Mouse (Mus musculus) intestine, embryonic 15.5 days (tissue): ENCODE results near the gene Dip2b. TPM values are rescaled to one million over a fixed set of nuclear protein-coding genes. Genes with fewer than 3 reads are reported as not detected.
A peak's percentile ranks its signal among the peaks of the same experiment; 100 is the strongest.

ENCODE experiments used
- ATAC-seq: fragments of 200-750 bp; cut with Nextera tagmentation; 2 replicates; pipeline ENCODE4 v1.8.0; 2017; ENCODE audit warnings: moderate TSS enrichment, moderate library complexity
- H3K27ac ChIP-seq: fragments of 300-500 bp; sonication (generic); 2 replicates; pipeline ENCODE4 v1.5.1; 2015; ENCODE audit warnings: mild to moderate bottlenecking, inconsistent platforms
- H3K27me3 ChIP-seq: fragments of 300-500 bp; sonication (generic); replicated peaks from 2 replicates; pipeline ENCODE4 v1.6.1; 2015; ENCODE audit warnings: inconsistent platforms
- H3K36me3 ChIP-seq: fragments of 300-500 bp; sonication (generic); 2 replicates; pipeline ENCODE4 v1.6.1; 2015; ENCODE audit warnings: inconsistent platforms
- H3K4me1 ChIP-seq: fragments of 300-500 bp; sonication (generic); replicated peaks from 2 replicates; pipeline ENCODE4 v1.6.1; 2015; ENCODE audit warnings: inconsistent platforms
- H3K4me2 ChIP-seq: fragments of 300-500 bp; sonication (generic); replicated peaks from 2 replicates; pipeline ENCODE4 v1.6.1; 2015; ENCODE audit warnings: mild to moderate bottlenecking, inconsistent platforms
- H3K4me3 ChIP-seq: fragments of 300-500 bp; sonication (generic); replicated peaks from 2 replicates; pipeline ENCODE4 v1.5.1; 2015; ENCODE audit warnings: inconsistent platforms
- H3K9ac ChIP-seq: fragments of 300-500 bp; sonication (generic); 2 replicates; pipeline ENCODE4 v1.6.1; 2015; ENCODE audit warnings: inconsistent platforms
- H3K9me3 ChIP-seq: fragments of 300-500 bp; sonication (generic); 2 replicates; pipeline ENCODE4 v1.6.1; 2016; ENCODE audit warnings: inconsistent platforms
- WGBS: fragments of 180-500 bp; shearing (Covaris S2); methylation state at CpG from one replicate; pipeline ENCODE4 v1.1.7; 2015; 5-methylcytosine and 5-hydroxymethylcytosine counted together
- polyA plus RNA-seq: library from polyadenylated mRNA; unstranded; fragments of >200 nt; fragmentation: Nextera tagmentation; extraction: Ambion mirVana; gene quantifications from 2 replicates; pipeline ENCODE4 v1.2.1, GENCODE M21; 2015

The Dip2b gene
- polyA plus RNA-seq, 1 experiment from 2014 or later = 7.6 TPM

DNA sequence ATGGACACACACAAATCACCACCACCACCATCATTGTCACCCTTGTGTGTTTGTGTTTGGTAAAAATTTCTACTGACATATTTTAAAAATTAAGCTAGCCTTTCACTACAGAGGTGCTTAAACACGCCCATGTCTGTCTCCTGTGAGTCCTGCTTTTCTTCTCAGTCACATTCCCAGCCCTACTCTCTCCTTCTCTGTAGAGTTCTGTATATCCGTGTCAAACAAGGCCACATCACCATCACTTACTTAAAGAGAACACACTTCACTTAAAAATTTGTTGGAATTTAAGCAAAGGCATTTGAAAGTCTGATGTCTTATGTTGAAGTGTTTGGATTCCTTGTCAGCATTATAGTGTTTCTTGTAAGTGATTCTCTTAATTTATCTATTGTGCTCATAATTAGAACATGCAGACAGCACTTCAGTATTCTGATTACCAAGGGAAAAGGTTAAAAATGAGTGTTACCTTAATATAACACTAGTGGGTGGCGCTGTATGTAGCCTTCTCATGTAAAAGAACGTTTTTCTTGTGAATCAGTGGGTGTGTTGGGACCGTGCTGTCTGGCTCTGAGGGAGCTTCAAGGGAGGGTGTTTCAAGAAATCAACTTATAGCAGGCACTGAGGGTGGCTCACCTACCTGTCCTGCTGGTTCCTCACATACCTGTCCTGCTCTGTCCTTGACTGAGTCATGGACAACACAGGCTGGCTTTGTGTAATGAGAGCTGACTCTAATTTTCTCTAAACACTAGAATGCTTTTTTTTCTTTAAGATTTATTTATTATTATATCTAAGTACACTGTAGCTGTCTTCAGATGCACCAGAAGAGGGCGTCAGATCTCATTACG lies 58.3 kb downstream of the Dip2b start:
- 71% methylated on average over 7 of the region's 7 CpGs for WGBS
- Histone ChIP-seq H3K4me2 (no peak overlapping the region), H3K27me3 (no peaks in the 10 kb centered on the region), H3K4me1 (peaks cover 7% of the 10 kb centered on the region; the same call in 1 of the 2 replicates), H3K9ac (no peak overlapping the region), H3K27ac (no peak overlapping the region), H3K4me3 (no peak overlapping the region), H3K36me3 (no peaks in the 10 kb centered on the region), H3K9me3 (no peaks in the 10 kb centered on the region)
- ATAC-seq = no peak

DNA sequence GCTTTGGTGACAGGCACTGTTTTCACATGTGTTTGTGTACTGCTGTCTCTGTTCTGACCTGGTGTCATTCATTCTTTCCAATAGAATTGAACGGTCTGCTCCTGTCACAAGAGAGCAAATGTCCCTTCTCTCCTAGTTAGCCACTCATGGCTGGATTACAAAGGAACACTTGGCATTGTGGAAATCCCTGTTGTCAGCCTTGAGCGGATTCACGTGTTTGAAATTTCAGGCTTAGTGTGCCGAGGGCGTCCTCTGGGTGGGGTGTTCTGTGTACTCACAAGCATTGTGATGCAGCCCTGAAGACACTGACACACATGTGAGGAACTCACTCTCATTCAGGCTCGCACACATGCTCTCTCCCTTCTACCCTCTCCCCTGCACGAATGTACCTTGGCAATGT lies 61.9 kb downstream of the Dip2b start:
- no peak overlapping the region for H3K27ac ChIP-seq
- no peak overlapping the region for H3K9ac ChIP-seq
- no peaks in the 10 kb centered on the region for H3K36me3 ChIP-seq
- H3K9me3 ChIP-seq = no peaks in the 10 kb centered on the region
- H3K27me3 ChIP-seq = no peaks in the 10 kb centered on the region
- no peak overlapping the region for H3K4me2 ChIP-seq
- no peak for ATAC-seq
- H3K4me3 ChIP-seq = no peak overlapping the region
- 85% methylated on average over 7 of the region's 7 CpGs for WGBS
- H3K4me1 ChIP-seq = 0 out of 2 replicates have a peak, but pooled peaks cover 5% of the 10 kb centered on the region

DNA sequence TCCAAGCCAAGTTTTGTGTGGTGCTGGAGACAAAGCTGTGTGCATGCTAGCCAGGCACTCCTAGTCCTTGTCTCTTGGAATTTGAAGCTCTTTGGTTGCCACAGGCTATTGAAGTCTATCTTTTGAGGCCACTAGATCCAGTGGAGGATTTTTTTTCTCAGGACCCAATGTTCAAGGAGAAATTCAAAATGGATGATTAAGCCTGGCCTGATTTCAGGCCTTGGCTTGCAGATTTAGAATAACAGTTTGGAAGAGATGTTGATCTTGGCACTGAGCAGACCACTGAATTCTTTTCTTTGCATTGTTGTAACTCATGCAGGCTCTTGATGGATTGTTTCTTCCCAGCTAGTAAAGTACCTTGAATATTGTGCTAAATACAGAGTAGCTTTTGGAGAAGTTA lies 62.7 kb downstream of the Dip2b start:
- Histone ChIP-seq H3K4me2 (no peak overlapping the region), H3K4me1 (0 out of 2 replicates have a peak, but pooled peaks cover 5% of the 10 kb centered on the region), H3K4me3 (no peak overlapping the region), H3K27ac (no peak overlapping the region), H3K9me3 (no peaks in the 10 kb centered on the region), H3K27me3 (no peaks in the 10 kb centered on the region), H3K9ac (no peak overlapping the region), H3K36me3 (no peaks in the 10 kb centered on the region)
- ATAC-seq = no peak

DNA sequence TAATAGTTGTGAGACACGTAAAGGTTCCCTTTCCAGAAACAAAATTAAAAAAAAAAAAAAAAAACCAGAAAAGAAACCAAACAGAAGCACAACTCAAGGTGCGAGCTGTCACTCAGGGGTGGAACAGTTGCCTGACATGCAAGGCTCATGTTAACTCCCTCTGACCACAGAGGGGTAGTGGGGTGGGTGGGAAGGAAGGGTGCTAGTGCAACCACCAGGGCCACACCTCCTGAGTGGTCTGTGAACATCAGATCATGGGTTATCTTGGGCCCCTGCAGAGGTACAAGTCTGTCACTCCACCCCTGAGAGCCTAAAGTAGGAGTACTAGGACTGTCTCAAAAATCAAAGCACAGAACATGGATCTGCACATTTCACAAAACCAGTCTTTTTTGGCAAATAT lies 65.7 kb downstream of the Dip2b start:
- no peak overlapping the region for H3K9ac ChIP-seq
- H3K4me2 ChIP-seq = no peak overlapping the region
- no peak overlapping the region for H3K27ac ChIP-seq
- H3K4me1 ChIP-seq = 0 out of 2 replicates have a peak, but pooled peaks cover 9% of the 10 kb centered on the region
- no peak overlapping the region for H3K4me3 ChIP-seq
- ATAC-seq = no peak
- no peaks in the 10 kb centered on the region for H3K36me3 ChIP-seq
- no peaks in the 10 kb centered on the region for H3K27me3 ChIP-seq
- H3K9me3 ChIP-seq = no peaks in the 10 kb centered on the region
- WGBS = 81% methylated on average over 2 of the region's 2 CpGs

DNA sequence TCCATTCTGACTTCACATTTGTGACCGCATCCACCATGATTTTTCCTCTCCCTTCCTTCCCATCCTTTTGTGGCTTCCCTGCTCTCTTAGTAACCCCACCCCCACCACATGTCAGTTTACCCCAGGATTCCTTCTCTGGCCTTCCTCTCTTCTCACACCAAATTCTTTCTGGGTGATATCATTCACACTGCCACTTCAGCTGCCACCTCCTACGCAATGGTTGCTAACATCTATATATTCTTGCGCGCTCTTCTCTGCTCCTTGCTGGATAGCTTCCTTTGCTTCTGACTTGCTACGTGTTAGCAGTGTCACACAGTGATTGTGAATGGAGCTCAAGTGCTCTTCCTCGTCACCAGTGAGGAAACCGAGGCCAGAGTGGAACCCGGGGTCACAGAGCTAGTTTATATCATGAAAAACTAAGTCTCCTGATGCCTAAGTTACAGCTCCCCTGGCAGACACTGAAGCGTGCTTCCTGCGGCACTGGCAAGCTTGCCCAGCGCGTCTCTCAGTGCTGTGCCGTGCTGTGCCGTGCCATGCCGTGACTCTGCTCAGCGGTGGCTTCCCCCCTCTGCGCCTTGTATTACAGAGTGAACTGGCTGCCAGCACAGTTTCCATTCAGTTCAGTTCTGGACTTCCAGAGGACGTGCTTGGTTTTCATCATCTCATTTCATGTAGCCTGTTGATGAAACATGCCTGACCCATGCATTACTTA lies 69.8 kb downstream of the Dip2b start:
- Histone ChIP-seq H3K36me3 (no peaks in the 10 kb centered on the region), H3K9me3 (no peaks in the 10 kb centered on the region), H3K4me2 (no peak overlapping the region), H3K4me1 (peaks cover 19% of the 10 kb centered on the region), H3K27ac (no peak overlapping the region), H3K9ac (no peak overlapping the region), H3K27me3 (no peaks in the 10 kb centered on the region), H3K4me3 (no peak overlapping the region)
- 79% methylated on average over 18 of the region's 18 CpGs for WGBS
- no peak for ATAC-seq

DNA sequence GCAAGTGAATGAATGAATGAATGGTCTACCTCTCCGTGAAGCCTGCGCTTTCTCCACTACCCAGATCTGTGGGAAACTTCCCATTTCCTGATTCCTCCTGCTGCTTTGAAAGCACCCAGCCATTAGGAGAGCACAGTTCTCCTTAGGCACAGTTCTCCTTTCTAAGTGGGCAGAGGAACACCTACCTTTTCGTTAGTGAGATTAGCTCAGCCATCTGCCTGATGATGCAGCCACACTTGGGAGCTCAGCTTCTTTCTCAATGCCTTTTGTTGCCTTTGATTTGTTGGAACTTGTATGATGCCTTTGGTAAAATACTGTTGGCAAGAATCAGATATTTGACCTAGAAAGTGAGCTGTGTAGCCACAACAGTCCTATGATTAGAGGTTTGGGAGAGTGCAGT lies 71.5 kb downstream of the Dip2b start:
- no peaks in the 10 kb centered on the region for H3K9me3 ChIP-seq
- H3K4me2 ChIP-seq = no peak overlapping the region
- H3K4me1 ChIP-seq = peaks cover 31% of the 10 kb centered on the region
- no peaks in the 10 kb centered on the region for H3K27me3 ChIP-seq
- 79% methylated on average over 3 of the region's 3 CpGs for WGBS
- no peak for ATAC-seq
- no peak overlapping the region for H3K4me3 ChIP-seq
- no peak overlapping the region for H3K9ac ChIP-seq
- H3K36me3 ChIP-seq = no peaks in the 10 kb centered on the region
- H3K27ac ChIP-seq = no peak overlapping the region

DNA sequence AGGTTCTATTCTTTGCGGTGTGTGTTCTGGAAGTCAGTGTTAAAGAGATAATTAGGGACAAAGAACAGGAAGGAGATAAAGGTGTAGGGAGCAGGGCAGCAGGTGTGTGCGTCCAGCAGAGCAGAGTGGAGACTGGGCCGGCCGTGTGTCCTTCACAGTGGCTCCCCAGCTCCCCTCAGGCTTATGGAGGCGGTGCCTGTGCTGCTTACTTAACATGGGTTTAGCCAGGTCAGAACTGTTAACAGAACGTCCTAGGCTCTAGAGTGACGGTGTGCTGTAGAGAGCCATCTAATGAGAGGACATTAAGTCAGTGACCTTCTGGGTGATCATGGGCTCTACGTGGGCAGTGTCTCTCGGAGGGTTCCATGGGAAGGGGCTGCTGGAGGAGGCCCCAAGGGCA lies 73.4 kb downstream of the Dip2b start:
- Histone ChIP-seq H3K4me1 (peaks cover 31% of the 10 kb centered on the region), H3K9ac (no peak overlapping the region), H3K27ac (peak overlapping the region; percentile 86), H3K36me3 (no peaks in the 10 kb centered on the region), H3K27me3 (no peaks in the 10 kb centered on the region), H3K4me2 (peak overlapping the region; percentile 42; the same call in 1 of the 2 replicates), H3K9me3 (no peaks in the 10 kb centered on the region), H3K4me3 (no peak overlapping the region)
- 56% methylated on average over 9 of the region's 9 CpGs for WGBS
- peak; percentile 77 for ATAC-seq

DNA sequence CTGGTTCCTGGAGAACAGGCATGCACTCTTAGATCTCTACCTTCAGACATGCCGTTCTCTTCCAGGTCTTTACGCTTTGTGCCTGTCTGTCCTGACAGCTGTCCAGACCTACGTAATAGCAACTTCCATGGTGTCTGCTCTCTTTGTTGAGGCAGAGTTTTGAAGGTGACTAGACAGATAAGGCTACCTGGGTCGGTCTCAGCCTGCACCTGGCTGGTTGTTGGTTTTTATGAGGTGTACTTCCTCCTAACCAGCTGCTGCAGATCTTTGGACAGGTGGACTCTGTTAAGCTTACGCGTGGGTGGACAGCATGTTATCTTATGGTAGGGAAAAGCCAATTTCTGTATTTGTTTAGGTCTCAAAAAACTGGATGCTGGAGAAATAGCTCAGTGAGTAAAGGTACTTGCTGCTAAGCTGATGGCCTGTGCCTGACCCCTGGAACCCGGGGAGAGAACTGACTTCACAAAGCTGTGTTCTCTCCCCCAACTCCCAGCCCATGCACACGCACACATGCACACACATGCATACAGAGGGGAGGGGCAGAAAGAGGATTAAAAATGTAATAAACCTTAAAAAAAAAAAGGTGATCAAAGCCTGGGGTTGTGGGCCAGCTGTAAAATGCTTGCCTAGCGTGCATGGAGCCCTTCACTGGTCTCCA lies 74.0 kb downstream of the Dip2b start:
- H3K27ac ChIP-seq = peak overlapping the region; percentile 86
- H3K36me3 ChIP-seq = no peaks in the 10 kb centered on the region
- no peaks in the 10 kb centered on the region for H3K9me3 ChIP-seq
- no peaks in the 10 kb centered on the region for H3K27me3 ChIP-seq
- no peak overlapping the region for H3K9ac ChIP-seq
- H3K4me3 ChIP-seq = no peak overlapping the region
- peaks cover 31% of the 10 kb centered on the region for H3K4me1 ChIP-seq
- peak; percentile 93 for ATAC-seq
- WGBS = 45% methylated on average over 9 of the region's 9 CpGs
- H3K4me2 ChIP-seq = peak overlapping the region; percentile 42

DNA sequence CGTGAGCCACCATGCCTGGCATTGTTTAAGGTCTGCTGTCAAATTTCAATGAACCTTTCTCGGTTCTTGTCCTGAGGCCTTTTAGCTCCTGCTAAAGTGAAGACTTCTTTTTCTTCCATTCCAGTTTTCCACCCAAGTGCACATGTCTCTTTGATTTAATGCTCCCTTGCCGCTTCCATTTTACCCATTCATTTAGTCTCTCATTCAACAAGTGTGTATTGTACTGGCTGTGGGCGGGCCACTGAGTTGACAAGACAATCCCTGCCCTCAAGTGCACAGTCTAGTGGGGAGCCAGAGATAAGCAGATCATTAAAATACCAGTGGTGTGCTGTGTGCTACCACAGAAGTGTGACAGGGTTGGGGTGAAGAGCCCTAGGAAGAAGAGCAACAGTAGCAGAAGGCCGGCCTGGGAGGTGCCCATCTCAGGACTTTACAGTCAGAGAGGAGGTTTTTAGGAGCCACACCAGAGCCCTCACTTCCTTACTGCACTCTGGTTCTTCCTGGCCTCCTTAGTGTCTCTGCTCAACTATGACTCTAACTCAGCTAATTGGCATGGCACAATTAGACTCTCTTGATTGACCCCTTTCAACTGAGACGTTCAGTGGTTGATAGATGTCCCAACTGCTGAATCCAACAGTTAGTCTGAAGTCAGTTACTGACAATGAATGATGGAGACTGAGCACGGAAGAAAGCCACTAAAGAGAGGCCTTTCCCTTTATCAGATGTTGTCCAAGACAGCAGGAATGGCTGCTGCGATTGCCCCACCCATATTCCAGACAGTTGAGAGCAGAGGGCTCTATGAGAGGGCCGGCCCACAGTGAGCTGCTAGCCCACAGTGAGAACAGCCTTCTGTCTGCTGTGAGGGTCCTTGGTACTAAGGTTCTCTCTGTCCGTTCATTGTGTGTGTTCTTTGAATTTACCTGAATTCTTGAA lies 75.1 kb downstream of the Dip2b start:
- peak; percentile 35 for ATAC-seq
- Histone ChIP-seq H3K27me3 (no peaks in the 10 kb centered on the region), H3K4me2 (no peak overlapping the region), H3K9me3 (no peaks in the 10 kb centered on the region), H3K36me3 (peaks cover 6% of the 10 kb centered on the region), H3K4me1 (peaks cover 27% of the 10 kb centered on the region), H3K4me3 (no peak overlapping the region), H3K9ac (no peak overlapping the region), H3K27ac (no peak overlapping the region)
- 54% methylated on average over 10 of the region's 10 CpGs for WGBS

DNA sequence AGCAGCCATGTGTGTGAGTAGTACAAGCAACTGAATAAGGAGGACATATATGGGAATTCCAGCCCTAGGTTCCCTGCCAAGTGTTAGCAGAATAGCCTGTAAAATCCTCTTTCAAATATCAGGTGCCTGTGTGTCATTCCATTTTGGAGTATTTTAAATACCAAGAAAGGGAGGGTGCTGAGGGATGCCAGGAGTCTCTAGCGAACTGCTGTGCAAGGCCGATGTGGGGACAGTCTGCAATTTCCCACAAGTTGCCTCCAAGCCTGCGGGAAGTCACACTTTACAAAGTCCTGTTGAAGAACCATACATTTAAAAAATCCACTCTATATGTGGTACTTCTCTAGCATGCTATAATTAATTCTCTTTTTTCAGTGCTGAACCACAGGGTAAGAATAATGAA lies 77.0 kb downstream of the Dip2b start:
- ATAC-seq = no peak
- no peak overlapping the region for H3K27ac ChIP-seq
- no peak overlapping the region for H3K9ac ChIP-seq
- H3K36me3 ChIP-seq = peaks cover 6% of the 10 kb centered on the region
- H3K9me3 ChIP-seq = no peaks in the 10 kb centered on the region
- H3K4me3 ChIP-seq = no peak overlapping the region
- no peak overlapping the region for H3K4me2 ChIP-seq
- WGBS = 84% methylated on average over 3 of the region's 3 CpGs
- H3K4me1 ChIP-seq = peaks cover 29% of the 10 kb centered on the region
- H3K27me3 ChIP-seq = no peaks in the 10 kb centered on the region

DNA sequence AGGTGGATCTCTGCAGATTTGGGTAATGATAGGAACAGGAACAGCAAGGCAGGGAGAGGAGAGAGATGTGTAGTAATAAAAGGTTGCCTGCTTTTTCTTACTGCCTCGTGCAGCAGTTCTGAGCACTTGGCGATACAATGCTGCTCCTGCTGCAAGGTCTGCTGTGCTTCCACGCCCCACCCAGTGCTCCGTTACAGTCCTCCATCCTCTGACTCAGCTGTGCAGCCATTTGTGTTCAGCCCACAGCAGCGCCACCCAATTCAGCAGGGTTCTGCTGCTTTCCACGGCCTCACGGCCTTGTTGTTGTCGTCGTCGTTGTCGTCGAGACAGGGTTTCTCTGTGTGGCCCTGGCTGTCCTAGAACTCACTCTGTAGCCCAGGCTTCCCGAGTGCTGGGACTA lies 77.9 kb downstream of the Dip2b start:
- no peaks in the 10 kb centered on the region for H3K27me3 ChIP-seq
- H3K27ac ChIP-seq = no peak overlapping the region
- H3K9me3 ChIP-seq = no peaks in the 10 kb centered on the region
- peaks cover 29% of the 10 kb centered on the region for H3K4me1 ChIP-seq
- no peak overlapping the region for H3K4me3 ChIP-seq
- 90% methylated on average over 13 of the region's 13 CpGs for whole genome bisulfite sequencing
- ATAC-seq = no peak
- H3K9ac ChIP-seq = no peak overlapping the region
- peaks cover 6% of the 10 kb centered on the region for H3K36me3 ChIP-seq
- H3K4me2 ChIP-seq = no peak overlapping the region
